Mouse (Mus musculus): ENCODE data around the gene Mpzl1.
A peak's percentile ranks its signal among the peaks of the same experiment; 100 is the strongest.

The Mpzl1 gene

GRCm38 (mm10) chr1:165579332-165579731, 55.0 kb downstream of the Mpzl1 start:
- DNase-seq (ENCODE audit: low spot score) = peak; percentile 44

- no peak for DNase-seq (ENCODE audit: low spot score)
Measured at GRCm38 (mm10) chr1:165576459-165577112, 57.8 kb downstream of the Mpzl1 start.

- DNase-seq (ENCODE audit: low spot score) = no peak
Measured at GRCm38 (mm10) chr1:165576005-165576404, 58.3 kb downstream of the Mpzl1 start.

GRCm38 (mm10) chr1:165567466-165567865, 66.9 kb downstream of the Mpzl1 start:
- DNase-seq (ENCODE audit: low spot score) = no peak

GRCm38 (mm10) chr1:165565283-165565682, 69.1 kb downstream of the Mpzl1 start:
- DNase-seq (ENCODE audit: low spot score) = no peak

GRCm38 (mm10) chr1:165559073-165559472, 75.3 kb downstream of the Mpzl1 start:
- no peak for DNase-seq (ENCODE audit: low spot score)

- no peak for DNase-seq (ENCODE audit: low spot score)
Measured at GRCm38 (mm10) chr1:165556711-165557110, 77.6 kb downstream of the Mpzl1 start.

Measured in embryo, embryonic 10.5 days (tissue).